Mouse (Mus musculus) gastrocnemius, postnatal 14 days (tissue): ENCODE measurements around the gene Cacna2d2. TPM values are rescaled to one million over a fixed set of nuclear protein-coding genes. Genes with fewer than 3 reads are reported as not detected.

Source experiments
- DNase-seq: peaks from one replicate; pipeline ENCODE4 v3.0.0; 2021; ENCODE audit warnings: mixed read lengths
- intact Hi-C: fragments of 180-260 bp; cut with DNase I; formaldehyde crosslinking; loops from one replicate; pipeline ENCODE4 v1.15.1; 2025; ENCODE audit warnings: low total_unique reads
- total RNA-seq, 2 experiments: library from RNA; stranded (reverse); gene quantifications; 2 replicates each; pipeline ENCODE4 v1.2.3; 2021

Cacna2d2 gene
- total RNA-seq, 2 experiments from 2014 or later, result 0.78 to 1.0 TPM

- DNase-seq, result no peak
- intact Hi-C loops, result no loop called here
Observed at GRCm38 (mm10) chr9:107400060-107400511, 674 bp downstream of the Cacna2d2 start.

- intact Hi-C loops, result no loop called here
- no peak for DNase-seq
Observed at GRCm38 (mm10) chr9:107400666-107401285, 1.4 kb downstream of the Cacna2d2 start.

- intact Hi-C loops, result no loop called here
- no peak for DNase-seq
Observed at GRCm38 (mm10) chr9:107403116-107403515, 3.7 kb downstream of the Cacna2d2 start.

GRCm38 (mm10) chr9:107409449-107409848 is 10.0 kb downstream of the Cacna2d2 start:
- intact Hi-C loops, result no loop called here
- DNase-seq, result no peak

- peak; percentile 45 for DNase-seq
Observed at GRCm38 (mm10) chr9:107417106-107417505, 17.7 kb downstream of the Cacna2d2 start.

GRCm38 (mm10) chr9:107419491-107420244 is 20.3 kb downstream of the Cacna2d2 start:
- intact Hi-C loops, result no loop called here
- no peak for DNase-seq

More at GRCm38 (mm10) chr9:107417106-107417505, 17.7 kb downstream of the Cacna2d2 start:
- intact Hi-C loops, result no loop called here

- intact Hi-C loops, result no loop called here
- DNase-seq, result no peak
Observed at GRCm38 (mm10) chr9:107420898-107421297, 21.5 kb downstream of the Cacna2d2 start.

- DNase-seq, result no peak
- intact Hi-C loops, result no loop called here
Observed at GRCm38 (mm10) chr9:107422878-107423277, 23.5 kb downstream of the Cacna2d2 start.

GRCm38 (mm10) chr9:107424485-107425175 is 25.2 kb downstream of the Cacna2d2 start:
- intact Hi-C loops, result no loop called here

GRCm38 (mm10) chr9:107427876-107428275 is 28.5 kb downstream of the Cacna2d2 start:
- DNase-seq, result no peak

More at GRCm38 (mm10) chr9:107424485-107425175, 25.2 kb downstream of the Cacna2d2 start:
- no peak for DNase-seq

GRCm38 (mm10) chr9:107428451-107429186 is 29.2 kb downstream of the Cacna2d2 start:
- intact Hi-C loops, result no loop called here
- no peak for DNase-seq

More at GRCm38 (mm10) chr9:107427876-107428275, 28.5 kb downstream of the Cacna2d2 start:
- intact Hi-C loops, result no loop called here

- intact Hi-C loops, result no loop called here
- DNase-seq, result no peak
Observed at GRCm38 (mm10) chr9:107430445-107430844, 31.0 kb downstream of the Cacna2d2 start.

- intact Hi-C loops, result no loop called here
- DNase-seq, result no peak
Observed at GRCm38 (mm10) chr9:107432546-107432945, 33.1 kb downstream of the Cacna2d2 start.

- intact Hi-C loops, result no loop called here
- DNase-seq, result no peak
Observed at GRCm38 (mm10) chr9:107434851-107435250, 35.4 kb downstream of the Cacna2d2 start.

- DNase-seq, result no peak
- intact Hi-C loops, result no loop called here
Observed at GRCm38 (mm10) chr9:107435285-107435684, 35.9 kb downstream of the Cacna2d2 start.

GRCm38 (mm10) chr9:107442891-107443290 is 43.5 kb downstream of the Cacna2d2 start:
- no peak for DNase-seq
- intact Hi-C loops, result no loop called here

- DNase-seq, result no peak
- intact Hi-C loops, result no loop called here
Observed at GRCm38 (mm10) chr9:107443324-107443723, 43.9 kb downstream of the Cacna2d2 start.

GRCm38 (mm10) chr9:107445011-107445471 is 45.6 kb downstream of the Cacna2d2 start:
- DNase-seq, result no peak
- intact Hi-C loops, result no loop called here

- no peak for DNase-seq
- intact Hi-C loops, result no loop called here
Observed at GRCm38 (mm10) chr9:107448805-107449517, 49.5 kb downstream of the Cacna2d2 start.
